ENCODE assay signal across 23 mouse cellular contexts in genomic region chr17:64274341-64275105, GRCm38 (mm10). TPM values are rescaled to one million over a fixed set of nuclear protein-coding genes. Genes with fewer than 3 reads are reported as not detected.
DNase-seq lines count a peak whose midpoint lies in the region; ATAC-seq and TF ChIP-seq lines count a peak whose summit lies in the region.
"Had no signal": no experiment of that assay in that cellular context is flagged by ENCODE, and none has a peak within 500 bp of the region (broad histone marks: within the 10 kb centered on the region; RNA-seq: fewer than 3 reads in every experiment).

No protein-coding gene starts in this region.

- no peak for TF ChIP-seq CTCF in liver, embryonic 14.5 days (IDR thresholded peaks at IDR 0.05; ENCODE audit: low read depth)

- no peaks in the 10 kb centered on the region for H3K9me3 ChIP-seq in forebrain, embryonic 11.5 days (ENCODE audit: control insufficient read depth, low read length)
- no peaks in the 10 kb centered on the region for H3K9me3 ChIP-seq in forebrain, embryonic 10.5 days
- H3K9me3 ChIP-seq in limb, embryonic 13.5 days = no peaks in the 10 kb centered on the region
- H3K9me3 ChIP-seq in limb, embryonic 10.5 days (replicated peaks) = no peaks in the 10 kb centered on the region
- no peaks in the 10 kb centered on the region for H3K9me3 ChIP-seq in liver, embryonic 14.5 days (ENCODE audit: control insufficient read depth, low read length)
- H3K9me3 ChIP-seq: neural tube, embryonic 12.5 days had no signal

- H3K4me3 ChIP-seq in forebrain, embryonic 11.5 days (ENCODE audit: low read depth, low read length) = no peak overlapping the region
- H3K4me3 ChIP-seq in forebrain, embryonic 10.5 days = no peak overlapping the region
- no peak overlapping the region for H3K4me3 ChIP-seq in limb, embryonic 13.5 days
- H3K4me3 ChIP-seq in limb, embryonic 10.5 days = no peak overlapping the region
- H3K4me3 ChIP-seq in liver, embryonic 14.5 days (ENCODE audit: insufficient read depth in 1 of 2, low read depth in 2 of 2, low read length in 2 of 2) = no peak overlapping the region
- H3K4me3 ChIP-seq: neural tube, embryonic 12.5 days had no signal

- H3K4me1 ChIP-seq in forebrain, embryonic 11.5 days (replicated peaks; ENCODE audit: control insufficient read depth, insufficient read depth, low read length) = no peaks in the 10 kb centered on the region
- H3K4me1 ChIP-seq in forebrain, embryonic 10.5 days = no peaks in the 10 kb centered on the region
- peaks cover 8% of the 10 kb centered on the region; the same call in 1 of the 2 replicates for H3K4me1 ChIP-seq in limb, embryonic 13.5 days
- no peaks in the 10 kb centered on the region for H3K4me1 ChIP-seq in limb, embryonic 10.5 days
- peaks cover 0 to 4% of the 10 kb centered on the region in 2 experiments; a peak in 2 of 4 replicates for H3K4me1 ChIP-seq in liver, embryonic 14.5 days (replicated peaks; ENCODE audit: control insufficient read depth in 2 of 2, insufficient read depth in 2 of 2, low read length in 1 of 2)
- H3K4me1 ChIP-seq: neural tube, embryonic 12.5 days had no signal

- no peak overlapping the region for H3K4me2 ChIP-seq in forebrain, embryonic 11.5 days (ENCODE audit: low read depth, low read length, severe bottlenecking)
- H3K4me2 ChIP-seq in limb, embryonic 13.5 days (replicated peaks) = no peak overlapping the region
- no peak overlapping the region for H3K4me2 ChIP-seq in liver, embryonic 14.5 days (ENCODE audit: low read depth)
- H3K4me2 ChIP-seq: heart, embryonic 11.5 days; hindbrain, embryonic 14.5 days; neural tube, embryonic 12.5 days had no signal

- no peaks in the 10 kb centered on the region; the same call in 1 of the 2 replicates for H3K36me3 ChIP-seq in forebrain, embryonic 11.5 days (ENCODE audit: control insufficient read depth, insufficient read depth, low read length)
- peaks cover 13% of the 10 kb centered on the region for H3K36me3 ChIP-seq in forebrain, embryonic 10.5 days (replicated peaks)
- H3K36me3 ChIP-seq in limb, embryonic 13.5 days = peaks cover 11% of the 10 kb centered on the region
- H3K36me3 ChIP-seq in limb, embryonic 10.5 days = peaks cover 12% of the 10 kb centered on the region
- H3K36me3 ChIP-seq in liver, embryonic 14.5 days (replicated peaks; ENCODE audit: control insufficient read depth, insufficient read depth, low read depth) = no peaks in the 10 kb centered on the region

- no peak overlapping the region for H3K27ac ChIP-seq in forebrain, embryonic 11.5 days (ENCODE audit: low read depth, low read length)
- no peak overlapping the region for H3K27ac ChIP-seq in forebrain, embryonic 10.5 days
- H3K27ac ChIP-seq in limb, embryonic 13.5 days = no peak overlapping the region
- no peak overlapping the region for H3K27ac ChIP-seq in limb, embryonic 10.5 days
- H3K27ac ChIP-seq in liver, embryonic 14.5 days = no peak overlapping the region
- H3K27ac ChIP-seq: hindbrain, embryonic 14.5 days; kidney, postnatal 0 days; neural tube, embryonic 12.5 days had no signal

- H3K9ac ChIP-seq in forebrain, embryonic 11.5 days (ENCODE audit: low read length) = no peak overlapping the region
- H3K9ac ChIP-seq in limb, embryonic 13.5 days = no peak overlapping the region
- H3K9ac ChIP-seq in liver, embryonic 14.5 days (replicated peaks) = no peak overlapping the region
- H3K9ac ChIP-seq: hindbrain, embryonic 14.5 days; neural tube, embryonic 12.5 days had no signal

- 0 out of 2 replicates have a peak, but pooled peaks have one; percentile 5 for ATAC-seq in forebrain, embryonic 11.5 days (replicated peaks; ENCODE audit: low FRiP score)
- ATAC-seq in limb, embryonic 13.5 days (ENCODE audit: low FRiP score, low read depth) = 0 out of 2 replicates have a peak, but pooled peaks have one; percentile 16
- peak; percentile 63 for ATAC-seq in liver, embryonic 14.5 days (ENCODE audit: insufficient read depth)
- ATAC-seq: CD4-positive, CD25-positive, alpha-beta regulatory T cell, adult 4 months had no signal

- no peak for DNase-seq in forebrain, embryonic 11.5 days (ENCODE audit: low spot score)
- DNase-seq in forebrain, embryonic 10.5 days (ENCODE audit: extremely low spot score, low spot score) = no peak
- no peak for DNase-seq in limb, embryonic 10.5 days (ENCODE audit: low spot score)
- peak; percentile 37 for DNase-seq in 3T3-L1 (ENCODE audit: low read depth, low spot score)
- no peak for DNase-seq in liver, embryonic 14.5 days (ENCODE audit: low read depth in 3 of 3, low spot score in 3 of 3)
- no peak for DNase-seq in ovary, postnatal 14 days (ENCODE audit: low spot score)
- no peak for DNase-seq in kidney, adult 18-20 months
- DNase-seq: adrenal gland, postnatal 14 days; cerebellum, adult 18-20 months; cerebellum, postnatal 25 days; embryo, embryonic 11 days; gastrocnemius, postnatal 36 days; heart, postnatal 36 days; kidney, adult 11 months; layer of hippocampus, postnatal 36 days; right cerebral cortex, adult 18-20 months; thymus, postnatal 14 days had no signal

- 95% methylated on average over 10 of the region's 10 CpGs for WGBS in forebrain, embryonic 11.5 days
- 96% methylated on average over 10 of the region's 10 CpGs for WGBS in forebrain, embryonic 10.5 days
- WGBS in limb, embryonic 13.5 days = 85% methylated on average over 10 of the region's 10 CpGs
- 94% methylated on average over 10 of the region's 10 CpGs for WGBS in limb, embryonic 10.5 days
- 54% methylated on average over 10 of the region's 10 CpGs for WGBS in liver, embryonic 14.5 days (ENCODE audit: insufficient replicate concordance)

- TF ChIP-seq EP300 in liver, embryonic 14.5 days (IDR thresholded peaks at IDR 0.05; ENCODE audit: low read depth) = no peak

- no peaks in the 10 kb centered on the region for H3K27me3 ChIP-seq in forebrain, embryonic 11.5 days (ENCODE audit: control insufficient read depth, insufficient read depth, low read length)
- no peaks in the 10 kb centered on the region for H3K27me3 ChIP-seq in forebrain, embryonic 10.5 days (ENCODE audit: poor library complexity, severe bottlenecking)
- H3K27me3 ChIP-seq in limb, embryonic 13.5 days = no peaks in the 10 kb centered on the region
- H3K27me3 ChIP-seq in limb, embryonic 10.5 days (ENCODE audit: low read depth, poor library complexity, severe bottlenecking) = no peaks in the 10 kb centered on the region
- no peaks in the 10 kb centered on the region for H3K27me3 ChIP-seq in liver, embryonic 14.5 days (ENCODE audit: control insufficient read depth, insufficient read depth, low read length)
- H3K27me3 ChIP-seq: neural tube, embryonic 12.5 days had no signal

RNA-seq across cellular contexts. Expression of gene Pja2, which starts 57.2 kb away (rescaled TPM):
- 69.0 and 72.5 TPM in 2 replicates for polyA plus RNA-seq in forebrain, embryonic 11.5 days (2014; fragmentation: Nextera tagmentation; extraction: Ambion mirVana)
- polyA plus RNA-seq in forebrain, embryonic 10.5 days (2016; fragmentation: Nextera tagmentation; extraction: Ambion mirVana) = 51.3 and 51.4 TPM in 2 replicates
- polyA plus RNA-seq in limb, embryonic 13.5 days (2015; fragmentation: Nextera tagmentation; extraction: Ambion mirVana) = 83.3 and 84.6 TPM in 2 replicates
- polyA plus RNA-seq in limb, embryonic 10.5 days (2016; fragmentation: Nextera tagmentation; extraction: Ambion mirVana) = 45.2 and 59.2 TPM in 2 replicates
- 5.5 and 7.0 TPM in 2 replicates for polyA plus RNA-seq in liver, embryonic 14.5 days (2012; rRNA removed)
- 13.6 and 16.4 TPM in 2 replicates for polyA plus RNA-seq in liver, embryonic 14.5 days (2014; fragmentation: Nextera tagmentation; extraction: Ambion mirVana)

Comparison
In these comparisons a context has a peak if more than half of its experiments do, and no peak if none do; other contexts are left out.
1. ATAC-seq: peak in every context shown above with its lines; median percentile 63 in liver, embryonic 14.5 days; 16 in limb, embryonic 13.5 days; 5 in forebrain, embryonic 11.5 days.